Mouse (Mus musculus) monocyte, adult 59 days (primary cell): ENCODE measurements around the gene Abcc3. TPM values are rescaled to one million over a fixed set of nuclear protein-coding genes. Genes with fewer than 3 reads are reported as not detected.

Source experiments
- total RNA-seq, 2 experiments: library from RNA; stranded (reverse); gene quantifications; one replicate each; pipeline ENCODE4 v1.2.4; 2023

Gene Abcc3
- 100 to 1,000 TPM in 1 of 2 experiments, 10 to 100 TPM in 1; 91.5 to 104 TPM for total RNA-seq

DNA sequence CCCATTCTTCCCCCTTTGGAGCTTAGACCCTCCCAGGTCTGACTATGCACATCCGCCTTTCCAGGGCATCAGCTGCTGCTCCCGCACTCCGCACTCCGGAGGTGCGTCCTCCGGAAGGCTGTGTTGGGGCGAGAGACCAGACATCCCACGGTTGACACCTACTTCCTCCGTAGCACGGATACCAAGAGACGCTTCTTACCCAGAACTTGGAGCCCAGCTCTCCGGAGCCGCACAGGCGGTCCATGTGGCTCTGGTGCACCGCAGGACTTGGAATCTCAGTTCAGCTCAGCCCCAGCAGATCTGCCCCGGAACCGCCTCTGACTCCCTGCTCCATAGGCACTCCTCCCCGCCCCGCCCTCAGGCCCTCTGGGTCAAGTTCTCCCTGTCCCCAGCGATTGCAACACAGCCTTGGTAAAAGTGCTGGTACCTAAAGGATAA is at the start of gene Abcc3:
Gene Abcc3 (minus strand): TSS at position 326 of the 438 bp plus-strand sequence.

DNA sequence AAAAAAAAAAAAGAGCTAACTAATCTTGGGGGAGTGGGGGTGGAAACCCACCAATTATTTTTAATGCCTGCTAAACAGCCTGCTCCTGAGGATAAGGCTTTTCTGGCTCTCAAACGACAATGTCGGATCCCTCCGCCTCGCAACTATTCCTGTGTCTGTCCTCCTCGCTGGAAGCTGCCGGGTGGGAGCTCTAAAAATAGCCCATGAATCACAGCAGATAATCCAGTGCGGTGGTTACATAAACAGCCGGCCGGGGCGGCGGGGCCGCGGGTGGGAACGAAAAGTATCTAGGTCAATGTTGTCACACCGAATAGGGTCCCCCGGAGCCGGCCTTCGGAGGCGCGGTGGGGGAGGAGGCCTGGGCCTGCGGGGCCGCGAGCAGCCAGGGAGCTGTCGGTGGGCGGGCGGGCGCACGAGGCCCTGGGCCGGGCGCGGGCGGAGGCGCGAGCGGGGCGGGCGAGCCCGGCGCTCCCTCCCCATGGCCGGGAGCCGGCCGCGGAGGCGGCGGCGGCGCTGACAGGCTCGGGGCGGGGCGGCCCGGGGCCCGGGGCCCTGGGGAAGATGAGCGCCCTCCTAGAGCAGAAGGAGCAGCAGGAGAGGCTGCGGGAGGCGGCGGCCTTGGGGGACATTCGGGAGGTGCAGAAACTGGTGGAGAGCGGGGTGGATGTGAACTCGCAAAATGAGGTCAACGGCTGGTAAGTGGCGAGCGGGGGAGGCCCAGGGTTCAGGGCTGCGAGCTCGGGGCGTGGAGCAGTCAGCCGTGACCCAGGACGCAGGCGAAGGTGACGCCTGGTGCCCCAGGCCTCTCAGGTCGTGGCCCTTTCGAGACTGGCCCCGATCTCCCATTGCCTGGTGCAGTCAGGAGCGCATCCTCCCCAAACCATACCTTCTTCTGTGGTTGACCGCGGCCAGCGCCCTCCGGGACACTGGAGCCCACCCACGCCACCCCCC is 64.8 kb downstream of the Abcc3 start, which contains the start of gene Ankrd40:
Gene Ankrd40 (plus strand): TSS at position 309 of the 951 bp plus-strand sequence.

GRCm38 (mm10) chr11:94321931-94322400 is 70.8 kb downstream of the Abcc3 start, which contains the start of gene Luc7l3:
TSS of gene Luc7l3 (minus strand) at chr11:94321988.

Other genes with a start within 250 kb of the Abcc3 start
- 10 to 100 TPM; 35.8 to 38.3 TPM for gene Tob1, start 181.5 kb downstream of the Abcc3 start, total RNA-seq
- gene Wfikkn2, start 147.0 kb downstream of the Abcc3 start, total RNA-seq: under 1 TPM in 1 of 2 experiments, not detected in 1; 0.13 TPM
- gene Gm21885, start 111.1 kb downstream of the Abcc3 start, total RNA-seq: not detected
- 10 to 100 TPM; 58.5 to 64.9 TPM for gene Luc7l3, start 71.0 kb downstream of the Abcc3 start, total RNA-seq
- gene Ankrd40, start 65.0 kb downstream of the Abcc3 start, total RNA-seq: 10 to 100 TPM; 43.6 to 52.1 TPM
- gene Cacna1g, start 81.2 kb upstream of the Abcc3 start, total RNA-seq: not detected
- gene Spata20, start 93.2 kb upstream of the Abcc3 start, total RNA-seq: not detected
- gene Epn3, start 107.0 kb upstream of the Abcc3 start, total RNA-seq: not detected
- gene Mycbpap, start 128.7 kb upstream of the Abcc3 start, total RNA-seq: under 1 TPM; 0.60 to 0.73 TPM
- gene Rsad1, start 156.3 kb upstream of the Abcc3 start, total RNA-seq: 1 to 10 TPM; 2.4 to 3.1 TPM
- not detected for gene Chad, start 172.1 kb upstream of the Abcc3 start, total RNA-seq
- 10 to 100 TPM; 28.8 to 30.3 TPM for gene Acsf2, start 208.9 kb upstream of the Abcc3 start, total RNA-seq
- 10 to 100 TPM; 91.0 to 92.7 TPM for gene Lrrc59, start 236.8 kb upstream of the Abcc3 start, total RNA-seq